Mouse (Mus musculus) myocyte (in vitro differentiated cells): ENCODE results near the gene Smg7. TPM values are rescaled to one million over a fixed set of nuclear protein-coding genes. Genes with fewer than 3 reads are reported as not detected.

Experiments used
- H3K27me3 ChIP-seq: one replicate; pipeline ENCODE4 v1.6.1; 2011; ENCODE audit not compliant: control insufficient read depth, insufficient read depth, insufficient read length
- H3K36me3 ChIP-seq: one replicate; pipeline ENCODE4 v1.6.1; 2011; ENCODE audit not compliant: control insufficient read depth, insufficient read depth
- H3K4me2 ChIP-seq: one replicate; pipeline ENCODE4 v1.6.1; 2011; ENCODE audit warnings: low read depth, control low read depth
- H3K4me3 ChIP-seq: one replicate; pipeline ENCODE4 v1.5.1; 2011; ENCODE audit warnings: mild to moderate bottlenecking, control low read depth, moderate library complexity
- H3K79me2 ChIP-seq: one replicate; pipeline ENCODE4 v1.6.1; 2011; ENCODE audit not compliant: control insufficient read depth, insufficient read depth
- H3ac ChIP-seq: one replicate; pipeline ENCODE4 v1.6.1; 2011; ENCODE audit not compliant: control insufficient read depth, insufficient read length
- CEBPB ChIP-seq: IDR thresholded peaks from 2 replicates; pipeline ENCODE4 v1.6.1; 2011; ENCODE audit warnings: mild to moderate bottlenecking, moderate library complexity; ENCODE audit not compliant: poor library complexity, insufficient read depth, severe bottlenecking
- E2F4 ChIP-seq: IDR thresholded peaks from one replicate; pipeline ENCODE4 v1.6.1; 2011; ENCODE audit warnings: mild to moderate bottlenecking, control low read depth, moderate library complexity; ENCODE audit not compliant: insufficient read depth
- MAX ChIP-seq: IDR thresholded peaks from one replicate; pipeline ENCODE4 v1.6.1; 2011; ENCODE audit warnings: low read depth, mild to moderate bottlenecking, control low read depth
- MYOD1 ChIP-seq, 3 experiments: IDR thresholded peaks; one replicate each; pipeline ENCODE4 v1.6.1; 2011; ENCODE audit warnings: control low read depth in 2 of 3, low read depth in 2 of 3, mild to moderate bottlenecking in 2 of 3, moderate library complexity in 1 of 3; ENCODE audit not compliant: insufficient read length in 2 of 3, control insufficient read depth in 1 of 3
- MYOG ChIP-seq, 3 experiments: IDR thresholded peaks; one replicate each; pipeline ENCODE4 v1.6.1; 2011; ENCODE audit warnings: control low read depth in 2 of 3, low read depth in 2 of 3, mild to moderate bottlenecking in 2 of 3; ENCODE audit not compliant: insufficient read length in 2 of 3, control insufficient read depth in 1 of 3, insufficient read depth in 1 of 3
- POLR2AphosphoS2 ChIP-seq: IDR thresholded peaks from one replicate; pipeline ENCODE4 v1.6.1; 2011; ENCODE audit warnings: low read depth, control low read depth; ENCODE audit not compliant: insufficient read length
- REST ChIP-seq: IDR thresholded peaks from one replicate; pipeline ENCODE4 v1.6.1; 2011; ENCODE audit warnings: mild to moderate bottlenecking, control low read depth, moderate library complexity; ENCODE audit not compliant: insufficient read depth, insufficient read length
- SRF ChIP-seq: IDR thresholded peaks from one replicate; pipeline ENCODE4 v1.6.1; 2011; ENCODE audit warnings: low read depth; ENCODE audit not compliant: control insufficient read depth, insufficient read length
- TCF12 ChIP-seq: IDR thresholded peaks from one replicate; pipeline ENCODE4 v1.6.1; 2011; ENCODE audit warnings: mild to moderate bottlenecking, control low read depth; ENCODE audit not compliant: poor library complexity, insufficient read depth, severe bottlenecking
- TCF3 ChIP-seq: IDR thresholded peaks from one replicate; pipeline ENCODE4 v1.6.1; 2011; ENCODE audit warnings: low read depth, control low read depth; ENCODE audit not compliant: insufficient read length
- polyA plus RNA-seq: library from polyadenylated mRNA; unstranded; fragments of >200 nt; fragmentation: generic; extraction: Trizol; gene quantifications from one replicate; pipeline ENCODE4 v1.2.1, GENCODE M21; 2012; ENCODE audit warnings: missing spikeins

Smg7 gene
- polyA plus RNA-seq, 1 experiment, result 13.6 TPM

GRCm38 (mm10) chr1:152820911-152821695 lies 81.3 kb downstream of the Smg7 start:
- Histone ChIP-seq H3K4me3 (no peak overlapping the region), H3K27me3 (no peaks in the 10 kb centered on the region), H3K36me3 (no peaks in the 10 kb centered on the region)

GRCm38 (mm10) chr1:152819558-152819957 lies 82.9 kb downstream of the Smg7 start:
- TF ChIP-seq E2F4 (no peak), TCF3 (no peak), SRF (no peak)
- Histone ChIP-seq H3K4me3 (no peak overlapping the region), H3K79me2 (no peaks in the 10 kb centered on the region), H3K4me2 (no peak overlapping the region), H3K36me3 (no peaks in the 10 kb centered on the region), H3ac (no peak overlapping the region), H3K27me3 (no peaks in the 10 kb centered on the region)

More at GRCm38 (mm10) chr1:152820911-152821695, 81.3 kb downstream of the Smg7 start:
- TF ChIP-seq TCF12 (no peak), CEBPB (no peak), E2F4 (no peak), TCF3 (no peak), REST (no peak), POLR2AphosphoS2 (no peak), MAX (no peak), MYOG (IDR thresholded peaks at IDR 0.05; ENCODE audit: control insufficient read depth in 1 of 3, insufficient read depth in 1 of 3, insufficient read length in 2 of 3, low read depth in 2 of 3) (no peak), SRF (no peak)
- Histone ChIP-seq H3K79me2 (no peaks in the 10 kb centered on the region), H3K4me2 (no peak overlapping the region), H3ac (no peak overlapping the region)

- H3K36me3 ChIP-seq, result no peaks in the 10 kb centered on the region
- no peak for TF ChIP-seq MYOG (IDR thresholded peaks at IDR 0.05; ENCODE audit: control insufficient read depth in 1 of 3, insufficient read depth in 1 of 3, insufficient read length in 2 of 3, low read depth in 2 of 3)
- no peak for TF ChIP-seq E2F4
- H3K79me2 ChIP-seq, result no peaks in the 10 kb centered on the region
- H3ac ChIP-seq, result no peak overlapping the region
- H3K4me3 ChIP-seq, result no peak overlapping the region
- peak overlapping the region; percentile 0 for H3K4me2 ChIP-seq
- no peaks in the 10 kb centered on the region for H3K27me3 ChIP-seq
These were observed 84.7 kb downstream of the Smg7 start for GRCm38 (mm10) chr1:152817794-152818193.

- no peaks in the 10 kb centered on the region for H3K79me2 ChIP-seq
- H3K4me3 ChIP-seq, result no peak overlapping the region
- H3K27me3 ChIP-seq, result no peaks in the 10 kb centered on the region
- H3K4me2 ChIP-seq, result peak overlapping the region; percentile 0
- TF ChIP-seq MYOD1 (IDR thresholded peaks at IDR 0.05; ENCODE audit: control insufficient read depth in 1 of 3, insufficient read length in 2 of 3, low read depth in 2 of 3), result no peak
- no peak for TF ChIP-seq MYOG (IDR thresholded peaks at IDR 0.05; ENCODE audit: control insufficient read depth in 1 of 3, insufficient read depth in 1 of 3, insufficient read length in 2 of 3, low read depth in 2 of 3)
- no peak overlapping the region for H3ac ChIP-seq
- H3K36me3 ChIP-seq, result no peaks in the 10 kb centered on the region
These were observed 85.2 kb downstream of the Smg7 start for GRCm38 (mm10) chr1:152817027-152817769.

GRCm38 (mm10) chr1:152815265-152815701 lies 87.2 kb downstream of the Smg7 start:
- H3K4me2 ChIP-seq, result peak overlapping the region; percentile 77
- H3K36me3 ChIP-seq, result no peaks in the 10 kb centered on the region
- H3ac ChIP-seq, result no peak overlapping the region
- TF ChIP-seq TCF3 (no peak), CEBPB (no peak), SRF (no peak)
- peak overlapping the region; percentile 21 for H3K4me3 ChIP-seq
- H3K79me2 ChIP-seq, result no peaks in the 10 kb centered on the region
- no peaks in the 10 kb centered on the region for H3K27me3 ChIP-seq
